Mouse (Mus musculus): Measurements from ENCODE around the gene Zfp128. TPM values are rescaled to one million over a fixed set of nuclear protein-coding genes. Genes with fewer than 3 reads are reported as not detected.
A peak's percentile ranks its signal among the peaks of the same experiment; 100 is the strongest.
"Not testable (repeated sequence)": the region's sequence is repeated elsewhere in the genome, so short reads cannot be mapped to it uniquely, and the experiment has no call there.

Gene Zfp128
- 9.4 and 10.5 TPM in 2 replicates for polyA plus RNA-seq (2012; rRNA removed)

GRCm38 (mm10) chr7:12880911-12881660 lies at the start of gene Zfp128:
Zfp128 (plus strand) TSS chr7:12881177.
- TF ChIP-seq CTCF (IDR thresholded peaks at IDR 0.05; ENCODE audit: borderline replicate concordance, extremely low read depth, insufficient read depth, insufficient read length) = no peak
- peak; percentile 77; the same call in 1 of the 2 replicates for TF ChIP-seq POLR2A (IDR thresholded peaks at IDR 0.05; ENCODE audit: borderline replicate concordance, extremely low read depth, insufficient read depth, insufficient read length, poor library complexity, severe bottlenecking)

GRCm38 (mm10) chr7:12834162-12835120 lies 46.5 kb upstream of the Zfp128 start, which contains the start of gene Zfp110:
Zfp110 (plus strand) TSS chr7:12834761.
- peak; percentile 96 for DNase-seq (ENCODE audit: low read depth)
- TF ChIP-seq POLR2A (IDR thresholded peaks at IDR 0.05; ENCODE audit: borderline replicate concordance, extremely low read depth, insufficient read depth, insufficient read length, poor library complexity, severe bottlenecking) (peak; percentile 64; the same call in 1 of the 2 replicates), CTCF (IDR thresholded peaks at IDR 0.05; ENCODE audit: borderline replicate concordance, extremely low read depth, insufficient read depth, insufficient read length) (no peak)

More at GRCm38 (mm10) chr7:12880911-12881660, at the start of gene Zfp128:
- DNase-seq (ENCODE audit: low read depth) = peak; percentile 98

- TF ChIP-seq CTCF (IDR thresholded peaks at IDR 0.05; ENCODE audit: borderline replicate concordance, extremely low read depth, insufficient read depth, insufficient read length) (no peak), POLR2A (IDR thresholded peaks at IDR 0.05; ENCODE audit: borderline replicate concordance, extremely low read depth, insufficient read depth, insufficient read length, poor library complexity, severe bottlenecking) (no peak)
- peak; percentile 43 for DNase-seq (ENCODE audit: low read depth)
These were observed 45.7 kb upstream of the Zfp128 start for GRCm38 (mm10) chr7:12835193-12835671.

- TF ChIP-seq CTCF (IDR thresholded peaks at IDR 0.05; ENCODE audit: borderline replicate concordance, extremely low read depth, insufficient read depth, insufficient read length) (no peak), POLR2A (IDR thresholded peaks at IDR 0.05; ENCODE audit: borderline replicate concordance, extremely low read depth, insufficient read depth, insufficient read length, poor library complexity, severe bottlenecking) (no peak)
- no peak for DNase-seq (ENCODE audit: low read depth)
These were observed 45.2 kb upstream of the Zfp128 start for GRCm38 (mm10) chr7:12835779-12836178.

- peak; percentile 45 for DNase-seq (ENCODE audit: low read depth)
- no peak for TF ChIP-seq CTCF (IDR thresholded peaks at IDR 0.05; ENCODE audit: borderline replicate concordance, extremely low read depth, insufficient read depth, insufficient read length)
- TF ChIP-seq POLR2A (IDR thresholded peaks at IDR 0.05; ENCODE audit: borderline replicate concordance, extremely low read depth, insufficient read depth, insufficient read length, poor library complexity, severe bottlenecking) = no peak
These were observed 6.7 kb upstream of the Zfp128 start for GRCm38 (mm10) chr7:12874301-12874700.

GRCm38 (mm10) chr7:12880036-12880435 lies 941 bp upstream of the Zfp128 start:
- no peak for TF ChIP-seq POLR2A (IDR thresholded peaks at IDR 0.05; ENCODE audit: borderline replicate concordance, extremely low read depth, insufficient read depth, insufficient read length, poor library complexity, severe bottlenecking)
- no peak for TF ChIP-seq CTCF (IDR thresholded peaks at IDR 0.05; ENCODE audit: borderline replicate concordance, extremely low read depth, insufficient read depth, insufficient read length)

GRCm38 (mm10) chr7:12880497-12880896 lies 480 bp upstream of the Zfp128 start:
- DNase-seq (ENCODE audit: low read depth) = not testable (repeated sequence)

More at GRCm38 (mm10) chr7:12880036-12880435, 941 bp upstream of the Zfp128 start:
- no peak for DNase-seq (ENCODE audit: low read depth)

- DNase-seq (ENCODE audit: low read depth) = no peak
- TF ChIP-seq POLR2A (IDR thresholded peaks at IDR 0.05; ENCODE audit: borderline replicate concordance, extremely low read depth, insufficient read depth, insufficient read length, poor library complexity, severe bottlenecking) (no peak), CTCF (IDR thresholded peaks at IDR 0.05; ENCODE audit: borderline replicate concordance, extremely low read depth, insufficient read depth, insufficient read length) (no peak)
These were observed 5.7 kb downstream of the Zfp128 start for GRCm38 (mm10) chr7:12886563-12887266.

GRCm38 (mm10) chr7:12887585-12887984 lies 6.6 kb downstream of the Zfp128 start:
- TF ChIP-seq POLR2A (IDR thresholded peaks at IDR 0.05; ENCODE audit: borderline replicate concordance, extremely low read depth, insufficient read depth, insufficient read length, poor library complexity, severe bottlenecking) (no peak), CTCF (IDR thresholded peaks at IDR 0.05; ENCODE audit: borderline replicate concordance, extremely low read depth, insufficient read depth, insufficient read length) (no peak)
- DNase-seq (ENCODE audit: low read depth) = no peak

GRCm38 (mm10) chr7:12890928-12891327 lies 10.0 kb downstream of the Zfp128 start:
- TF ChIP-seq CTCF (IDR thresholded peaks at IDR 0.05; ENCODE audit: borderline replicate concordance, extremely low read depth, insufficient read depth, insufficient read length) = no peak
- no peak for TF ChIP-seq POLR2A (IDR thresholded peaks at IDR 0.05; ENCODE audit: borderline replicate concordance, extremely low read depth, insufficient read depth, insufficient read length, poor library complexity, severe bottlenecking)
- no peak for DNase-seq (ENCODE audit: low read depth)

GRCm38 (mm10) chr7:12891334-12891733 lies 10.4 kb downstream of the Zfp128 start:
- no peak for TF ChIP-seq POLR2A (IDR thresholded peaks at IDR 0.05; ENCODE audit: borderline replicate concordance, extremely low read depth, insufficient read depth, insufficient read length, poor library complexity, severe bottlenecking)
- TF ChIP-seq CTCF (IDR thresholded peaks at IDR 0.05; ENCODE audit: borderline replicate concordance, extremely low read depth, insufficient read depth, insufficient read length) = no peak
- DNase-seq (ENCODE audit: low read depth) = no peak
